Comparison of ENCODE assay signal across 37 mouse cellular contexts in the genomic region with DNA sequence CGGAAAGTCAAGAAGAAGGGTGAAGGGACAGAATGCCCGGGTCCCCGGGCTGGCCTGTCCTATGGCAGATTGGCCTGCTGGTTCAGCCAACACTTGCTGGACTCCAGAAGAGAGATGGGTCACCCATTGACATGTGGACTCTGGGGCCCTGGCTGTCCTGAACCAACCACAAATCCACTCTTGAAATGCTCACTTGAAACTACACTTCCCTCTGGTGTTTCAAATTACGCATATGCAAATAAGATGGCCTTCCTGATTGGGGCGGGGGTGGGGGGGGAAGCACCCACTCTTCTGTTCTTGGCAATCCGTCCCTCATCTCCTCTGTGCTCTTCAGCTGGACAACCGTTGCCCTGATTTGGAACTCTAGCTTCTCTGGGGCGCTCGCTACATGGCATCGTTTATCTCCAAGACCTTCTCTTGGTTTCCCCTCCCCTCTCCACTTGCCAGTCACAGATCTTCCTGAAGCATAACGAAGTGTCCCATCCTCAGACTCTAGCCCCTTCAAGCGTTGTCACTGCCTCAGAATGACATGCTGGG. TPM values are rescaled to one million over a fixed set of nuclear protein-coding genes. Genes with fewer than 3 reads are reported as not detected.
"Had no signal": no experiment of that assay in that cellular context is flagged by ENCODE, and none has a peak within 500 bp of the region (broad histone marks: within the 10 kb centered on the region; RNA-seq: fewer than 3 reads in every experiment).

No protein-coding gene starts in this region.

- H3K27ac ChIP-seq: gastrocnemius, adult 2 months; heart, adult 2 months; heart, embryonic 13.5 days; heart, embryonic 15.5 days; hindbrain, embryonic 13.5 days; hindbrain, embryonic 15.5 days; hindbrain, postnatal 0 days; kidney, embryonic 15.5 days; kidney, postnatal 0 days; limb, embryonic 10.5 days; limb, embryonic 12.5 days; liver, embryonic 13.5 days; liver, embryonic 15.5 days had no signal

- DNase-seq: gastrocnemius, adult 2 months; gastrocnemius, postnatal 10 days; gastrocnemius, postnatal 25 days; heart, adult 11 months; heart, adult 2 months; heart, postnatal 14 days; heart, postnatal 36 days; kidney, adult 11 months; kidney, adult 2 months; kidney, adult 9 months; kidney, postnatal 14 days; kidney, postnatal 36 days; layer of hippocampus, adult 9-11 months; liver; liver, embryonic 13.5 days had no signal

- H3K4me3 ChIP-seq: gastrocnemius, adult 2 months; heart, adult 2 months; heart, embryonic 13.5 days; heart, embryonic 15.5 days; hindbrain, embryonic 13.5 days; hindbrain, embryonic 15.5 days; kidney, embryonic 15.5 days; limb, embryonic 10.5 days; limb, embryonic 12.5 days; liver, embryonic 13.5 days; liver, embryonic 15.5 days had no signal

RNA-seq across cellular contexts. Expression of gene Gm43738, which starts 16.2 kb away (rescaled TPM):
- total RNA-seq: gastrocnemius, adult 2 months; gastrocnemius, postnatal 10 days; gastrocnemius, postnatal 25 days; heart, adult 2 months; heart, postnatal 14 days; heart, postnatal 36 days; hematopoietic stem cell, adult 5-6 weeks; hindbrain, postnatal 0 days; layer of hippocampus, adult 18-20 months; layer of hippocampus, postnatal 14 days had no signal
- polyA plus RNA-seq: gonadal fat pad, adult 2 months; heart, adult 2 months; heart, embryonic 11.5 days; heart, embryonic 13.5 days; heart, postnatal 0 days; hindbrain, embryonic 13.5 days; hindbrain, embryonic 15.5 days; hindbrain, postnatal 0 days; intestine, embryonic 16.5 days; kidney, adult 2 months; kidney, embryonic 15.5 days; kidney, postnatal 0 days; large intestine, adult 2 months; liver, embryonic 11.5 days; liver, embryonic 13.5 days; liver, embryonic 15.5 days had no signal

RNA-seq across cellular contexts. Expression of gene Pklr, which starts 51.2 kb away (rescaled TPM):
- total RNA-seq: gastrocnemius, adult 2 months; gastrocnemius, postnatal 25 days; heart, adult 2 months; heart, postnatal 14 days; heart, postnatal 36 days; hindbrain, postnatal 0 days; layer of hippocampus, postnatal 14 days; left cerebral cortex, adult 8-10 months; left cerebral cortex, postnatal 10 days; left cerebral cortex, postnatal 36 days had no signal
